Mouse (Mus musculus): ENCODE results near the gene Tpcn2. TPM values are rescaled to one million over a fixed set of nuclear protein-coding genes. Genes with fewer than 3 reads are reported as not detected.

The Tpcn2 gene
- total and polyA plus RNA-seq, 2 experiments, result 1.9 to 5.0 TPM

DNA sequence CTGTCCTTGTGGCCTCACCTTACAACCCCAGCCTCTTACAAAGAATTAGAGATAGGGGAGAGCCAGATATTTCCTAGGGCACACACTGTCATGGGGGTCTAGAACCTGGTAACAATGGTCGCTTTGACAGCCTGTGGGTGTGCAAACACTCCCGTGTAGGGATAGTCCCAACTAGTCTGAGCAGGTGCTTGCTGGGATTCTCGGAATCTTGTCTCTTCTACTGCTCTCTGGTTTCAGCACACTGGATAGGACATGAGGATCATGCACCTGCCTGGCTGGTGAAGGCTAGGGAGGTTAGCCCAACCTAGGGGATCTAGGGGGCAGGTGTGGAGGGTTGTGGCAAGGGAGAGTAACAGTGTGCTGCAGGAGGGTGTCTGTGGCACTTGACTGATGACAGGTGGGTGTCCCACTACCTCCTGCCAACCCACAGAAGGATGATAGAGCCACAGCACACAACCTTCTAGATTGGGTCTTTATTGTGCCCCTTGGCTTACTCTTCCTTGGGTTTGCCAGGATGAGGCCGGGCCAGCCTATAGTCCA lies 78.4 kb downstream of the Tpcn2 start:
- Histone ChIP-seq H3K9ac (ENCODE audit: low read depth, low read length) (no peak overlapping the region), H3K27ac (replicated peaks; ENCODE audit: insufficient read depth, low read depth, low read length) (no peak overlapping the region), H3K4me3 (ENCODE audit: insufficient read depth, low read depth, low read length) (no peak overlapping the region), H3K36me3 (ENCODE audit: control insufficient read depth, insufficient read depth, low read length) (no peaks in the 10 kb centered on the region), H3K79me2 (ENCODE audit: control insufficient read depth, insufficient read depth, low read length) (no peaks in the 10 kb centered on the region), H3K27me3 (ENCODE audit: control insufficient read depth, insufficient read depth, low read length) (no peaks in the 10 kb centered on the region), H3K4me1 (ENCODE audit: control insufficient read depth, insufficient read depth, low read length) (no peaks in the 10 kb centered on the region)
- WGBS, result 90% methylated on average over 4 of the region's 4 CpGs
- DNase-seq (ENCODE audit: extremely low read depth, low read depth, low spot score), result no peak
- TF ChIP-seq POLR2A (IDR thresholded peaks at IDR 0.05; ENCODE audit: extremely low read depth, insufficient read depth, low read length), result no peak
- no peak for TF ChIP-seq CTCF (IDR thresholded peaks at IDR 0.05; ENCODE audit: low read depth, low read length)

DNA sequence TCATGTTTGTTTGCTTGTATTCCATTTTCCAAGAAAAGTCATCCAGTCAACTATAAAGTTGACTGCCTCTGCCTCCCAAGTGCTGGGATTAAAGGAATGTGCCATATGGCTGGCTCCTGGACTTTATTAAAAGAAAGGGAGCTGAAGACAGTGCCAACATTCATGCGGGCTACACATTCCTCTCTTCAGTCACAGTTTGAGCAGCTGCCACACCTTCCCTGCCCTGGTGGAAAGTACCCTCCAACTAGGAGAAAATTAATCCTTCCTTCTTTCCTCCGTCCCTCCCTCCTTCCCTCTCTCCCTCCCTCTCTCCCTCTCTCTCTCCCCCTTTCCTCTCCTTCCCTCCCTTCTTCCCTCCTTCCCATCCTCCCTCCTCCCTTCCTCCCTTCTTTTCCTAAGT lies 84.1 kb downstream of the Tpcn2 start:
- DNase-seq (ENCODE audit: extremely low read depth, low read depth, low spot score), result no peak
- Histone ChIP-seq H3K27ac (replicated peaks; ENCODE audit: insufficient read depth, low read depth, low read length) (no peak overlapping the region), H3K9ac (ENCODE audit: low read depth, low read length) (no peak overlapping the region), H3K79me2 (ENCODE audit: control insufficient read depth, insufficient read depth, low read length) (no peaks in the 10 kb centered on the region), H3K27me3 (ENCODE audit: control insufficient read depth, insufficient read depth, low read length) (no peaks in the 10 kb centered on the region), H3K4me1 (ENCODE audit: control insufficient read depth, insufficient read depth, low read length) (no peaks in the 10 kb centered on the region), H3K4me3 (ENCODE audit: insufficient read depth, low read depth, low read length) (no peak overlapping the region), H3K36me3 (ENCODE audit: control insufficient read depth, insufficient read depth, low read length) (no peaks in the 10 kb centered on the region)
- TF ChIP-seq CTCF (IDR thresholded peaks at IDR 0.05; ENCODE audit: low read depth, low read length) (no peak), POLR2A (IDR thresholded peaks at IDR 0.05; ENCODE audit: extremely low read depth, insufficient read depth, low read length) (no peak)
- 71% methylated on average over 2 of the region's 2 CpGs for WGBS

DNA sequence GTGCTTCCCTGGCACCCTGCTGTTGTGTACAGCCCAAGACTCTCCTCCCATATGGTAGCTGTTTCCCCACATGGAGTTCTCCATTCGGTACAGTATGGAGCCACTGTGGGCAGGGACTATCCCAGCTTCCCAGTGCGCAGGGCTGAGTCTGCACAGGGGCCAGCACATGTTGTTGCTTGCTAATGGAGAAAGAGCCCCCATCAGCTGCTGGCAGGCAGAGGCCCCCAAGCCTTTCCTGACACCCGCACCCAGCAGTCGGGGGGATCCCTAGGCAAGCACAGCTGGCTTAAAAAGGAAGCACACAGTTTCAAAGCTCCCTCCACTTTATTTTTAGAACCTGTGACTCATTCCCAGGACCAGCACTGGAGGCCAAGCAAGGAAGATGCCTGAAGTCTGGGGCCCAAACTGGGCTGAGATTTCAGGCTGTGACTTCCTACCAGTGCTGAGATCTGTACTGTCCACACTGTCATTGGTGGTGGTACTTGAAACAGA lies 85.5 kb downstream of the Tpcn2 start:
- H3K79me2 ChIP-seq (ENCODE audit: control insufficient read depth, insufficient read depth, low read length), result no peaks in the 10 kb centered on the region
- TF ChIP-seq POLR2A (IDR thresholded peaks at IDR 0.05; ENCODE audit: extremely low read depth, insufficient read depth, low read length) (no peak), CTCF (IDR thresholded peaks at IDR 0.05; ENCODE audit: low read depth, low read length) (no peak)
- 67% methylated on average over 4 of the region's 4 CpGs for WGBS
- no peaks in the 10 kb centered on the region for H3K27me3 ChIP-seq (ENCODE audit: control insufficient read depth, insufficient read depth, low read length)
- no peaks in the 10 kb centered on the region for H3K36me3 ChIP-seq (ENCODE audit: control insufficient read depth, insufficient read depth, low read length)
- H3K4me3 ChIP-seq (ENCODE audit: insufficient read depth, low read depth, low read length), result no peak overlapping the region
- H3K27ac ChIP-seq (replicated peaks; ENCODE audit: insufficient read depth, low read depth, low read length), result no peak overlapping the region
- no peak for DNase-seq (ENCODE audit: extremely low read depth, low read depth, low spot score)
- H3K4me1 ChIP-seq (ENCODE audit: control insufficient read depth, insufficient read depth, low read length), result no peaks in the 10 kb centered on the region
- no peak overlapping the region for H3K9ac ChIP-seq (ENCODE audit: low read depth, low read length)

DNA sequence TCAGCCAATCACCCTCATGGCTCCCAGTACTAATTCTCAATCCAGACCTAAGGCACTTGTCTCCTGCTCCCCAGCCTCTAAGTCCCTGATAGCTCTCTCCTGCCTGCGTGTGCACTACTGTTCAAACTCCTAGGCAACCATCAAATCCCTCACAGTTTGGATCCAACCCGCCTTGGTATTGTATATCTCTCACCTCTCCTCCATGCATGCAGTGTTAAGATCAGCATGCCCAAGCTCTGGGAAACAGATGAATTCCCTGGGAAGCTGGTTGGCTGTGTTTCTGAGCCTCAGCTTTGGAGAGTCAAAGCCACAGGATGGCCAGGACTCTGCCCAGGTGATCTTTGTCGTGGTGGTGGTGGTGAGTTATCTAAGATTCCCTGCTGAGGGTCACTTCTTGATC lies 86.1 kb downstream of the Tpcn2 start:
- H3K4me3 ChIP-seq (ENCODE audit: insufficient read depth, low read depth, low read length), result no peak overlapping the region
- no peak overlapping the region for H3K9ac ChIP-seq (ENCODE audit: low read depth, low read length)
- H3K79me2 ChIP-seq (ENCODE audit: control insufficient read depth, insufficient read depth, low read length), result no peaks in the 10 kb centered on the region
- 67% methylated on average over 3 of the region's 3 CpGs for WGBS
- no peaks in the 10 kb centered on the region for H3K36me3 ChIP-seq (ENCODE audit: control insufficient read depth, insufficient read depth, low read length)
- DNase-seq (ENCODE audit: extremely low read depth, low read depth, low spot score), result no peak
- H3K4me1 ChIP-seq (ENCODE audit: control insufficient read depth, insufficient read depth, low read length), result no peaks in the 10 kb centered on the region
- no peaks in the 10 kb centered on the region for H3K27me3 ChIP-seq (ENCODE audit: control insufficient read depth, insufficient read depth, low read length)
- TF ChIP-seq CTCF (IDR thresholded peaks at IDR 0.05; ENCODE audit: low read depth, low read length), result no peak
- TF ChIP-seq POLR2A (IDR thresholded peaks at IDR 0.05; ENCODE audit: extremely low read depth, insufficient read depth, low read length), result no peak
- H3K27ac ChIP-seq (replicated peaks; ENCODE audit: insufficient read depth, low read depth, low read length), result no peak overlapping the region

DNA sequence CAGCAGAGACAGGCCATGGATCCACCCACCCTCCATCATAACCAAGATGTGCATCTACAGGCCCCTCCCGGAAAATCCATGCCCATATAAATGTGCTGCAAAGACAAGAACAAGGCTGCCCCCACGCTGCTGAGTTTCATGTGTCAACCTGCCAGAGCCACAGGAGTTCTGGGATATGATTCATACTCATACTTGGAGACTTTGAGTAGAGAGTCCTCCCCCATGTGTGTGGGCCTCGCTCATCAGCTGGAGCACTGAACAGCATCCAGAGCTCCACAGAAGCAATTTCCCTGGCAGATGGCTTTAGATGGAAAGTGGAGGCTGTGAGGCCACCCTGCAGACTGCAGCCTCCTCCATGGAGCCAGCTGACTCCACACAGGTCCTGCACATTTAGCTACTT lies 86.8 kb downstream of the Tpcn2 start:
- H3K27ac ChIP-seq (replicated peaks; ENCODE audit: insufficient read depth, low read depth, low read length), result no peak overlapping the region
- TF ChIP-seq POLR2A (IDR thresholded peaks at IDR 0.05; ENCODE audit: extremely low read depth, insufficient read depth, low read length), result no peak
- no peak for TF ChIP-seq CTCF (IDR thresholded peaks at IDR 0.05; ENCODE audit: low read depth, low read length)
- no peaks in the 10 kb centered on the region for H3K79me2 ChIP-seq (ENCODE audit: control insufficient read depth, insufficient read depth, low read length)
- no peak for DNase-seq (ENCODE audit: extremely low read depth, low read depth, low spot score)
- H3K4me3 ChIP-seq (ENCODE audit: insufficient read depth, low read depth, low read length), result no peak overlapping the region
- no peak overlapping the region for H3K9ac ChIP-seq (ENCODE audit: low read depth, low read length)
- 82% methylated on average over 3 of the region's 3 CpGs for WGBS
- H3K27me3 ChIP-seq (ENCODE audit: control insufficient read depth, insufficient read depth, low read length), result no peaks in the 10 kb centered on the region
- no peaks in the 10 kb centered on the region for H3K4me1 ChIP-seq (ENCODE audit: control insufficient read depth, insufficient read depth, low read length)
- H3K36me3 ChIP-seq (ENCODE audit: control insufficient read depth, insufficient read depth, low read length), result no peaks in the 10 kb centered on the region

DNA sequence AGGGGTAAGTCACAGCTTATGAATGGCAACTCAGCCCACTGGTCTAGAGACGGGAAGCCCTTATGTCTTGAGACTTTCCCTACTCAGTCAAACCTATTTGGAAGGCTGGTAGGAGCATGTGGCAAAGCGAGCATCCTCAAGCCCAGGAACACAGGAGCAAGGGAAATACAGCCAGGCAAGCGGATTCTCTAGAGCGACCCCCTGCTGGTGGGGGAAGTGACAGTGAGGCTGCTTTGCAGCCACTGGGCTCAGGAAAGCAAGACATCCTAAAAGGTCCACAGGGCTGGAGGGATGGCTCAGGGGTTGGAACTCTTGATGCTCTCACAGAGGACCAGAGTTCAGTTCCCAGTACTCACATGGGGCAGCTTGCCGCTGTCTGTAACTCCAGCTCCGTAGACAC lies 87.5 kb downstream of the Tpcn2 start:
- WGBS, result 93% methylated on average over 6 of the region's 6 CpGs
- no peaks in the 10 kb centered on the region for H3K36me3 ChIP-seq (ENCODE audit: control insufficient read depth, insufficient read depth, low read length)
- no peak for DNase-seq (ENCODE audit: extremely low read depth, low read depth, low spot score)
- no peak overlapping the region for H3K9ac ChIP-seq (ENCODE audit: low read depth, low read length)
- H3K27me3 ChIP-seq (ENCODE audit: control insufficient read depth, insufficient read depth, low read length), result no peaks in the 10 kb centered on the region
- no peaks in the 10 kb centered on the region for H3K4me1 ChIP-seq (ENCODE audit: control insufficient read depth, insufficient read depth, low read length)
- no peak overlapping the region for H3K4me3 ChIP-seq (ENCODE audit: insufficient read depth, low read depth, low read length)
- TF ChIP-seq POLR2A (IDR thresholded peaks at IDR 0.05; ENCODE audit: extremely low read depth, insufficient read depth, low read length), result no peak
- no peak for TF ChIP-seq CTCF (IDR thresholded peaks at IDR 0.05; ENCODE audit: low read depth, low read length)
- H3K27ac ChIP-seq (replicated peaks; ENCODE audit: insufficient read depth, low read depth, low read length), result no peak overlapping the region
- no peaks in the 10 kb centered on the region for H3K79me2 ChIP-seq (ENCODE audit: control insufficient read depth, insufficient read depth, low read length)
